Mouse (Mus musculus) neural tube, embryonic 12.5 days (tissue): ENCODE data around the gene Tarm1. TPM values are rescaled to one million over a fixed set of nuclear protein-coding genes. Genes with fewer than 3 reads are reported as not detected.

Experiments used
- ATAC-seq: fragments of 200-750 bp; cut with Nextera tagmentation; 2 replicates; pipeline ENCODE4 v1.8.0; 2017; ENCODE audit warnings: low read depth, mild to moderate bottlenecking, moderate TSS enrichment, moderate library complexity; ENCODE audit not compliant: low FRiP score
- H3K27ac ChIP-seq: fragments of 300-500 bp; sonication (generic); 2 replicates; pipeline ENCODE4 v1.5.1; 2016
- H3K27me3 ChIP-seq: fragments of 300-500 bp; sonication (generic); replicated peaks from 2 replicates; pipeline ENCODE4 v1.6.1; 2016; ENCODE audit warnings: mild to moderate bottlenecking
- H3K36me3 ChIP-seq: fragments of 300-500 bp; sonication (generic); 2 replicates; pipeline ENCODE4 v1.6.1; 2016; ENCODE audit warnings: mild to moderate bottlenecking
- H3K4me1 ChIP-seq: fragments of 300-500 bp; sonication (generic); 2 replicates; pipeline ENCODE4 v1.6.1; 2016
- H3K4me2 ChIP-seq: fragments of 300-500 bp; sonication (generic); replicated peaks from 2 replicates; pipeline ENCODE4 v1.6.1; 2016; ENCODE audit warnings: mild to moderate bottlenecking
- H3K4me3 ChIP-seq: fragments of 300-500 bp; sonication (generic); 2 replicates; pipeline ENCODE4 v1.5.1; 2016
- H3K9ac ChIP-seq: fragments of 300-500 bp; sonication (generic); 2 replicates; pipeline ENCODE4 v1.6.1; 2016; ENCODE audit warnings: mild to moderate bottlenecking
- H3K9me3 ChIP-seq: fragments of 300-500 bp; sonication (generic); 2 replicates; pipeline ENCODE4 v1.6.1; 2016; ENCODE audit warnings: mild to moderate bottlenecking
- WGBS: fragments of 180-500 bp; shearing (Covaris S2); methylation state at CpG from one replicate; pipeline ENCODE4 v1.1.7; 2016; 5-methylcytosine and 5-hydroxymethylcytosine counted together
- polyA plus RNA-seq: library from polyadenylated mRNA; unstranded; fragments of >200 nt; fragmentation: Nextera tagmentation; extraction: Ambion mirVana; gene quantifications from 2 replicates; pipeline ENCODE4 v1.2.1, GENCODE M21; 2016

The Tarm1 gene
- polyA plus RNA-seq, 1 experiment from 2014 or later, result not detected

DNA sequence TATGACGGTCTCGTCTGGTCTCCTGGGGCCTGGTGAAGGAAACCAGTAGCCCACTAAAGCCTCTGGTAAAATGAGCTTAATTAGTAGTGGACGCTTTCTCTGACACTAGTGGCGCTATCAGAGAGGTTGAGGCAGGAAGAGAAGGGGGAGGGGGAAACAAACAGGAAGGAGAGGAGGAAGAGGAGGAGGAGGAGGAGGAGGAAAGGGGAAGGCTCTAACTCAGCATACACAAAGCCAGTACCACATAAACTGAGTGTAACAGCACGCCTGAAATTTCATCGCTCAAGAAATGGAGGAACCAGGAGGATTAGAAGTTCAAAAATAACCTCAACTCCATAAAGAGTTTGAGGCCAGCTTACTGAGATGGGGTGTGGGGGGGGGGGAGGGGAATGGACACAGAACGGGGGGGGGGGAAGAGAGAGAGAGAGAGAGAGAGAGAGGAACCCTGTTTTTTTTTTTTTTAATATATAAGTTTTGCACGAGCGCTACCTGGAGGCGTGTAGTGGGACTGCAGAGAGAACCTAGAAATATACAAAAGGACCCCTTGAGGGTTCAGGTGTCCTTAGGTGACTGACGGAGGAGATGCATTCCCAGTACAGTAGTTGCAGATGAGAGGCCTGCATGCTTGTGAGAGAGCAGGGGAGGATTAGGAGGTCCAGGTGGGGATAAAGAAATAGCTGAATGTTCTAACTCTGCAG is 48.8 kb downstream of the Tarm1 start:
- no peaks in the 10 kb centered on the region for H3K9me3 ChIP-seq
- no peak overlapping the region for H3K27ac ChIP-seq
- no peaks in the 10 kb centered on the region for H3K27me3 ChIP-seq
- no peak overlapping the region for H3K9ac ChIP-seq
- no peak overlapping the region for H3K4me2 ChIP-seq
- ATAC-seq, result no peak
- H3K4me1 ChIP-seq, result no peaks in the 10 kb centered on the region
- WGBS, result 59% methylated on average over 11 of the region's 11 CpGs
- H3K36me3 ChIP-seq, result no peaks in the 10 kb centered on the region
- H3K4me3 ChIP-seq, result no peak overlapping the region

DNA sequence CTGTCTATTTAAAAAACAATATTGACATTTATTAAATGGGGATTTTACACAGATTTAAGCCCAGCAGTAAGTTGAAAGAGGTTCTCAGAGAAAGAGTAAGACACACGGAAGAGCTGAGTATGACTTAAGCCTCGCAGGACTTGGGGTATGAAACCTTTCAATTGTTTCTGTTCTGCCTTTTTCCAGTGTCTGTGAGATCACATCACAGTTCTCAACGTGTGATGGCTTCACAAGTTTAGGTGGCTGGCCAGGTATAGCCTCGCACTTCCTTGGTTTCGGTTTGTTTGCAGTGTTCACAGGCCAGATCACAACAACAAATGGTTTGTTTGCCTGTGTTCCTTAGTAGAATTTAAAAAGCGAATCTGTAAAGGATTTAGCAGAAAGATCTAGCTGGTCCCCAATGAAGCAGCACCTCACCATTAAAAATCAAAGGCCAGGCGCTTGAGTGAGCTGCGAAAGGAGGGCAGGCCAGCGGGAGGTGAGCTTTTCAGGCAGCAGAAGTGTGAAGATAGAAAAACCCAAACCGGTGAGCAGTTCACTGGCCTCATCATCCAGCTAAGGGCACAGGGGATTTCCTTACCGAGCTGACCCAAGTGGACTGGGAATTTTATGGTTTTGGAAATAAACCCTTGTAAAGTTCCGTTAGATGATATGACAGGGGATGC is 49.5 kb downstream of the Tarm1 start:
- H3K4me3 ChIP-seq, result no peak overlapping the region
- WGBS, result 57% methylated on average over 12 of the region's 12 CpGs
- no peaks in the 10 kb centered on the region for H3K36me3 ChIP-seq
- no peaks in the 10 kb centered on the region for H3K27me3 ChIP-seq
- H3K9me3 ChIP-seq, result no peaks in the 10 kb centered on the region
- ATAC-seq, result no peak
- no peak overlapping the region for H3K4me2 ChIP-seq
- no peak overlapping the region for H3K27ac ChIP-seq
- H3K4me1 ChIP-seq, result no peaks in the 10 kb centered on the region
- no peak overlapping the region for H3K9ac ChIP-seq

DNA sequence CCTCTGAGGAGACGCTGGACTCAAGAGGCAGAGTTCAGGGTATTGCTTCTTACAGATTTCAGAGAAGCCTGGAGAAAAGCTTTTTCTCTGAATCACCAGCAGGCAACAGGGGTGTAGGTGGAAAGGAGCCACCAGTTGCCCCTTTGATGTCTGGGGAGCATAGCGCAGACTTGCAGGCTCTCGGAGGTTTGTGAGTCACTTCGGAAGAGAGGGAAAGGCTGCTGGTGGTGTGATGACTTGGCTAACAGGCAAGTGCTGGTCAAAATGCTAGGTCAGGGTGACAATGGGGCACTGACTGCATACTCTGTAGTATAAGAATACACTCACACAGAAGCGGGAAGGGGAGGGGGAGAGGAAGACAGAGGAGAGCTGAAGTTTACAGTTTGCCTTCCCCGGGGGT is 51.3 kb downstream of the Tarm1 start:
- H3K9me3 ChIP-seq, result no peaks in the 10 kb centered on the region
- no peak overlapping the region for H3K4me3 ChIP-seq
- 45% methylated on average over 6 of the region's 6 CpGs for WGBS
- H3K27ac ChIP-seq, result no peak overlapping the region
- no peaks in the 10 kb centered on the region for H3K36me3 ChIP-seq
- no peaks in the 10 kb centered on the region for H3K4me1 ChIP-seq
- H3K4me2 ChIP-seq, result no peak overlapping the region
- H3K9ac ChIP-seq, result no peak overlapping the region
- ATAC-seq, result no peak
- no peaks in the 10 kb centered on the region for H3K27me3 ChIP-seq

DNA sequence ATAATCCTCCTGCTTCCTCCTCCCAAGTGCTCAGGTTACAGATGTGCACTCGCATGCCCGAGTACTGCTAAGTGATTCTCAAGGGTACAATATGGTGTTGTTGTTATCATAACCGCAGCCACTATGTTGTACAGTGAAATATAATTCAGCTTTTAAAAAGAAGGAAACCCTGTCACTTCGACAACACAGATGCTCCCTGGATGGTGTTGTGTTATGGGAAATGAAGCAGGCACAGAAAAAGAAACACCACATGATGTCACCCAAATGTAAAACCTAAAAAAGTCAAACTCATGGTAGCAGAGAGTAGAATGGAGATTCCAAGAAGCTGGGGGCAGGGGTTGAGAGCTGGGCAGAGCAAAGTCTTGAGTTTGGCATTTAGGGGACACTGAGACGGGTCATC is 51.8 kb downstream of the Tarm1 start:
- 75% methylated on average over 5 of the region's 5 CpGs for WGBS
- Histone ChIP-seq H3K9me3 (no peaks in the 10 kb centered on the region), H3K9ac (no peak overlapping the region)

DNA sequence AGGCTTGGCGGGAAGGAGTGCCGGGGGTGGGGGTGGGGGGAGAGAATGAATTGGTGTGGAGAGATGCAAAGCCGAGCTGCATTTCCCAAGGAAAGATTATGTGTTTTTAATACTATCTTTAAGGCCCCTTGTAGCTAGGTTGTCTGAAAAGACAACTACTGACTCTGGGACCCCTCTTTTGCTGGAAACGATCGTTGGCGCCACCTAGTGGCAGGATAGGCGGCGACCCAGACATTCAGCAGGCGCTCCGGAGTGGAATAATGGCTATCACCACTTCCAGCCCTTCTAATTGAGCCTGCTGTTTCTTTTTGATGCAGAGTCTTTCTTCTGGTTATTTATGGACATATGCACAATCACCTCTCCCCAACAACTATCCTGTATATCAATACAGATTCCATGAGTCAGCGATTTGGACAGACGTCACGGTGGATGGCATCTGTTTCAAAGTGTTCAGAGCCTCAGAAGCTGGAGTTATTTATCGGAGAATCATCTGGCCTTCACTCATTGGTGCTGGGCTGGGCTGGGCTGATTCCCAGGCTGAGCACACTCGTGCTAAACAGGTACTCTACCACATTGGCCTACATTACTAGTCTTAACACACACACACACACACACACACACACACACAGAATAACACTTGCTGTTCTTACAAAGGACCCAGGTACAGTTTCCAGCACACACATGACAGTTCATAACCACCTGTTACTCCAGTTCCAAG is 53.5 kb downstream of the Tarm1 start:
- Histone ChIP-seq H3K27ac (no peak overlapping the region), H3K4me3 (no peak overlapping the region), H3K27me3 (no peaks in the 10 kb centered on the region), H3K36me3 (no peaks in the 10 kb centered on the region), H3K4me1 (no peaks in the 10 kb centered on the region), H3K9ac (no peak overlapping the region), H3K9me3 (no peaks in the 10 kb centered on the region), H3K4me2 (no peak overlapping the region)
- 19% methylated on average over 15 of the region's 15 CpGs for WGBS
- peak; percentile 76 for ATAC-seq

More for the DNA sequence above, 51.8 kb downstream of the Tarm1 start:
- ATAC-seq, result no peak
- Histone ChIP-seq H3K4me2 (no peak overlapping the region), H3K36me3 (no peaks in the 10 kb centered on the region), H3K27me3 (no peaks in the 10 kb centered on the region), H3K4me1 (no peaks in the 10 kb centered on the region), H3K27ac (no peak overlapping the region), H3K4me3 (no peak overlapping the region)

DNA sequence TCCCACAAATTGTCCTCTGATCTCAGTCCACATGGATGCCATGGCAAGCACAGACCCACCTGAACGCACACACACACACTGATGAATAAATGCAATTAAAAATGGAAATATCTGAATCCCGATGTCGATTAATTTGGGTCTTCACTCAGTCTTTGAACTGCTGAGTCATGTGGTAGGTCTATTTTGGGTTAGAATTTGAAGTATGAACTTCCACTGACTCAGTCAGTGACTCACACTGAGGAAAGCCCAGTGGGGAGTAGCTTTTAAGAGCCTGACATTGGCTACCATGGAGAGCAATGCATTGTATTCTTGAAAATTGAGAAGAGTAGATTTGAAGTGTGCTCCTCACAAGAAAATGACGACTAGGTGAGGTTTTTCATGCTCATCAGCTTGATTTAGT is 55.4 kb downstream of the Tarm1 start:
- ATAC-seq, result no peak
- no peak overlapping the region for H3K9ac ChIP-seq
- WGBS, result 84% methylated on average over 4 of the region's 4 CpGs

DNA sequence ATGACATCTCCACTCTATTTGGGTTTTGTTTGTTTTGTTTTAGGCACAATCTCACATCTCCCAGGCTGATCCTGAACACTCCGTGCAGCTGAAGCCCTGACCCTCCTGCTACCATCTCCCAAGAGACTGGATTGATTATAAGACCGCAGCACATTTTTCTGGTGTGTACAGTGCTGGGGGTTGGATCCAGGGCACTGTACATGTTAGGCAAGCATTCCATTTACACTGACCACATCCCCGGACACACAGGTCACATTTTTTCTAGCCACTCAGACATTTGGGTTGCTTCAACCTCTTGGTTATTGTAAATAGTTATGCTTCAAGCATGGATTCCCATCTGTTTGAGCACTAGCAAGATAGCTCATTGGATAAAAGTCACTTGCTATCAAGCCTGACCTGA is 55.8 kb downstream of the Tarm1 start:
- H3K9ac ChIP-seq, result no peak overlapping the region
- ATAC-seq, result no peak
- H3K9me3 ChIP-seq, result no peaks in the 10 kb centered on the region
- no peaks in the 10 kb centered on the region for H3K4me1 ChIP-seq
- no peaks in the 10 kb centered on the region for H3K36me3 ChIP-seq
- no peak overlapping the region for H3K4me2 ChIP-seq
- 90% methylated on average over 3 of the region's 3 CpGs for whole genome bisulfite sequencing
- no peak overlapping the region for H3K4me3 ChIP-seq
- H3K27ac ChIP-seq, result no peak overlapping the region
- H3K27me3 ChIP-seq, result no peaks in the 10 kb centered on the region

More for the DNA sequence above, 55.4 kb downstream of the Tarm1 start:
- Histone ChIP-seq H3K4me2 (no peak overlapping the region), H3K36me3 (no peaks in the 10 kb centered on the region), H3K9me3 (no peaks in the 10 kb centered on the region), H3K27ac (no peak overlapping the region), H3K27me3 (no peaks in the 10 kb centered on the region), H3K4me3 (no peak overlapping the region), H3K4me1 (no peaks in the 10 kb centered on the region)

DNA sequence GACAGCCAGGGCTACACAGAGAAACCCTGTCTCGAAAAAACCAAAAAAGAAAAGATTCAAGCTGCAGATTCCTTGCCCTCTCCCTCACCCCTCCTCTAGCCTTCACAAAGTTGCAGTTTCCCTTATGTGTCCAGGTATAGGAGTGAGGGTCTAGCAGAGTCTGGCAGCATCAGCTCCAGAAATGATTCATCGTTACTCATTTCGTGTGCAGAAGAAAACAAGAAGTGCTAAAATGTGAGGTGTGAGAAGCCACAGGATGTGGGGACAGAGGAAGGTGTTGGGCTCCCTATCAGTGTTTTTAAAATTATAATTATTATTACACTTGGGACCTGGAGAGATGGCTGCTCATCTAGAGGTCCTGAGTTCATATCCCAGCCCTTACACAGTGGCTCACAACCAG is 57.7 kb downstream of the Tarm1 start:
- ATAC-seq, result no peak
- Histone ChIP-seq H3K27me3 (no peaks in the 10 kb centered on the region), H3K9me3 (no peaks in the 10 kb centered on the region), H3K4me1 (no peaks in the 10 kb centered on the region), H3K9ac (no peak overlapping the region), H3K4me2 (no peak overlapping the region), H3K4me3 (no peak overlapping the region), H3K36me3 (no peaks in the 10 kb centered on the region), H3K27ac (no peak overlapping the region)
- 82% methylated on average over 3 of the region's 3 CpGs for WGBS

DNA sequence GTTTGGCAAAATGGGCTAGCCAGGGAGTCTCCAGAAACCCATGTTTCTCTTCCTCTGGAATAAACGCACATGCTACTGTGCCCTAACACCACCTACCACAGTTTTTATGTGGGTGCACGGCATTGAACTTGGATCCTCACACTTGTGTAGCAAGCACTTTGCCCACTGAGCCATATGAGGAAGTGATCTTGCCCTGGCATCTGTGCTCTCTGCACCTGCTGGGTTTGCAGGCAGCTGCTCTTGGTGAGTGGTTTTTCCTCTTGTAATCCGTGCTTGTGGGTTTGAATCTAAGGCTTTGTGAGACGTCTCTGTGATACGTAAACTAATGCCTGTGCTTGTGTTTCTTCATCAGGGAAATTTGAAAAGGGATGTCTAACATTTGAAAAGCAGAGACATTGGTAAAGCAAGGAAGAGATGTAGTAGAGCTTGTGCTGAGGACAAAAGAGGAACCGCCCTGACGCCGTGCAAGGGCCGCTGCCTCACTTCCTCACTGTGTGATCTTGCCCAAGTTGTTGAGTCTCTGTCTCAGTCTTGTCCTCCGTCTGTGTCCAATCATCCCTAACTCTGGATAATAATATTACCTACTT is 59.9 kb downstream of the Tarm1 start:
- Histone ChIP-seq H3K27ac (no peak overlapping the region), H3K9me3 (no peaks in the 10 kb centered on the region), H3K4me2 (no peak overlapping the region), H3K36me3 (no peaks in the 10 kb centered on the region), H3K4me3 (no peak overlapping the region), H3K4me1 (no peaks in the 10 kb centered on the region), H3K27me3 (no peaks in the 10 kb centered on the region), H3K9ac (no peak overlapping the region)
- WGBS, result 86% methylated on average over 10 of the region's 10 CpGs
- no peak for ATAC-seq

DNA sequence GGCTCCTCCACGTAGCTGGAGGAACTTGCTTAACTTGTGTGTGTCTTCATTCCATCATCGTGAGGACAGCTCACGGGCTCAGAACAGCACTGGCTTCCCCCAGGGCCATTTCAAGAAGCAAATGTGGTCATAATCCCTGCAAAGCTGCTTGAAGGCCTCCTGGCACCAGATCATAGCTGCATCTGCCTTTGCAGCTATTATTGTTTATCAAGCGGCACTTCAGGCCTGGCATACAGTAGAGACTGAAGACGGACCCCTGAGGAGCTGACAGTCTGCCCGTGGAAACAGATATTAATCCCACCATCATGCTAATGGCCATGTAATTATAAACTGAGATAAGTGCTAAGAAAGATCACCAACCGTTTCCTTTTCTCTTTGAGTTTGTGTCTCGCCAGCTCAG is 61.9 kb downstream of the Tarm1 start:
- no peaks in the 10 kb centered on the region for H3K9me3 ChIP-seq
- no peak overlapping the region for H3K27ac ChIP-seq
- H3K36me3 ChIP-seq, result no peaks in the 10 kb centered on the region
- no peaks in the 10 kb centered on the region for H3K4me1 ChIP-seq
- H3K27me3 ChIP-seq, result no peaks in the 10 kb centered on the region
- H3K4me3 ChIP-seq, result no peak overlapping the region
- no peak for ATAC-seq
- H3K9ac ChIP-seq, result no peak overlapping the region
- 86% methylated on average over 8 of the region's 8 CpGs for WGBS
- H3K4me2 ChIP-seq, result no peak overlapping the region

DNA sequence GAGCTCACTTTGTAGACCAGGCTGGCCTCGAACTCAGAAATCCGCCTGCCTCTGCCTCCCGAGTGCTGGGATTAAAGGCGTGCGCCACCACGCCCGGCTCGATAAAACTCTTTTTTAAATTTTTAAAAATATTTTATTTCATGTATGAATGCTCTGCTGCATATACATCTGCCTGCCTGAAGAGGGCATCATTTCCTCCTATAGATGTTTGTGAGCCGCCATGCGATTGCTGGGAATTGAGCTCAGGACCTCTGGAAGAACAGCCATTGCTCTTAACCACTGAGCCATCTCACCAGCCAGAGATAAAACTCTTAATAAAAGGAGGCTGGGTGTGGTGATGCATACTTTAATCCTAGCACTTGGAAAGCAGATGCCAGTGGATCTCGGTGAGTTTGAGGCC is 62.4 kb downstream of the Tarm1 start:
- Histone ChIP-seq H3K27me3 (no peaks in the 10 kb centered on the region), H3K9ac (no peak overlapping the region), H3K9me3 (no peaks in the 10 kb centered on the region), H3K4me3 (no peak overlapping the region), H3K27ac (no peak overlapping the region), H3K36me3 (no peaks in the 10 kb centered on the region), H3K4me1 (no peaks in the 10 kb centered on the region), H3K4me2 (no peak overlapping the region)
- no peak for ATAC-seq
- WGBS, result 88% methylated on average over 11 of the region's 11 CpGs

DNA sequence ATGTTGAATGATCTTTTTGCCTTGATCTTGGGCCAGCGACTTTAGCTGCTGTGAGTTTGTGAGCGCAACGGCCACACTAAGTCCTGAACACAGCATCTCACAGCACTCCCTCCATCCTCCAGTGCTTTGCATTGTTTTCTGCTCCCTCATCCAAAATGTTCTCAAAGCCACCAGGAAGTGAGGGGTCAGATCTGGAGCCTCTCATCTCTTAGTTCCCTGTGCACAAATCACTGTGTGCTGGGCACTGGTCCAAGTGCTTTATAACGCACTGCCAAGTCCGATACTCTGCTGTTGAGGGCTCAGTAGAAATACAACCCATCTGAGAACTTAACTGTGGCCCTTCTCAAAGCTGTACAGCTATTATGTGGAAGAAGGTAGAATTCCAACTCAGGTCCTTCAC is 64.5 kb downstream of the Tarm1 start:
- no peaks in the 10 kb centered on the region for H3K4me1 ChIP-seq
- ATAC-seq, result no peak
- no peak overlapping the region for H3K9ac ChIP-seq
- no peak overlapping the region for H3K4me2 ChIP-seq
- WGBS, result 66% methylated on average over 5 of the region's 5 CpGs
- no peaks in the 10 kb centered on the region for H3K27me3 ChIP-seq
- no peak overlapping the region for H3K27ac ChIP-seq
- no peaks in the 10 kb centered on the region for H3K9me3 ChIP-seq
- H3K4me3 ChIP-seq, result no peak overlapping the region
- H3K36me3 ChIP-seq, result no peaks in the 10 kb centered on the region
